Mouse (Mus musculus) kidney, postnatal 10 days (tissue): ENCODE results near the gene Agrp.

Source experiments
- DNase-seq: peaks from one replicate; pipeline ENCODE4 v3.0.0; 2021; ENCODE audit warnings: mixed read lengths

Gene Agrp

DNA sequence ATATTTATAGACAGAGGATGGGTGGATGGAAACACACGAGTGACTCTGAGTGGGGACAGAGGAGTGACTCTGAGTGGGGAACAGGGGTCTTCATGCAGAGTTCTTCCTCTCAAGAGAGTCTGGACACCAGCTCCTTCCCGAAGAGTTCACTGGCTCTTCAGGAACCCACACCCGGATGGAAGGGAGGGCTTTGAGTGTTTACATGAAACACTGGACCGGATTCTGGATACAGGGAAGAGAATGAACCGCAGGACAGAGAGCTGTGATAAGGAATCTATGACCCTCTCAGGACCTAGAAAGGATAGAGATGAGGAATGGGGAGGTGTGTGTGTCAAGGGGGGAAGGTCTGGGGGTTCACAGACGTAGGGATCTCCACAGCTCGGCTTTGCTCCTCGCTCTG, 119.8 kb downstream of the Agrp start:
- peak; percentile 51 for DNase-seq
